Mouse (Mus musculus) ovary, postnatal 10 days (tissue): ENCODE measurements around the gene 1700034J05Rik.

Source experiments
- DNase-seq: peaks from one replicate; pipeline ENCODE4 v3.0.0; 2022; ENCODE audit warnings: low spot score

Gene 1700034J05Rik

DNA sequence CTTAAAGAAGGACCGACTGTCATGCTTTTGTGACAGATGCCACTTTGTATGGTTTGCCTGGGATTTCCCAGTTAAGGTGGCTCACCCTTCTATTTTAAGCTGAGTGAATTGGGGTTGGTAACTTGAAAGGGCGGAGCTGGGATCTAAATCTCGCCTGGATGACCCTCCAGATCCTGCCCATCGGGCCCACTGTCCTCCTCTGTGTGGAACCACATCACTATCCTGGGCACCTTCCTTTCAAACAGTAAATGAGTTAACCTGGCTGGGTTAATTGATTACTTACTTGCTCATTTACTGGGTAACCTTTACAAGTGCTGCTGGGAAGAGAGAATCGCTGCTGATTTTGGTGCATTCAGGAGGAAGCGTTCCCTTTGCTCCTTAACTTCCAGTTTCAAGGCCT, 35.9 kb downstream of the 1700034J05Rik start:
- DNase-seq = no peak

DNA sequence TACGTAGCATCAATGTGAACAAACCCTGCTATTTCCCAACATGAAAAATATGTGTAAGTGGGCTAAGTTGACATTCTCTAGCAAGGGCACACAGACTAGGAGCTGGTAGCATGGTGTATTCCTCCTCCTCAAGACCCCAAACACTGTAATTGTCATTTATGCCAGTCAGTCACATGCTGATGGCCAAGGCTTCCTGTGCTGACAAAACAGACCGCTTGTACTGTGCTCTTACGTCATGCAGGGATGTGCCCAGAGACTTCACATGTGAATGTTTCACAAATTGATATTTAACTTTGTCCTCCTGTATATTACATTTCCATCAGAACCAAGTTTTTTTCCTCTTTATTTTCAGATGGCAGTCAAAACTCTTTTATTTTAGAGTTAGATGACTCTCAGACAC, 36.8 kb downstream of the 1700034J05Rik start:
- no peak for DNase-seq

- DNase-seq = no peak
These were observed 38.4 kb downstream of the 1700034J05Rik start for GRCm38 (mm10) chr6:146915808-146916207.

DNA sequence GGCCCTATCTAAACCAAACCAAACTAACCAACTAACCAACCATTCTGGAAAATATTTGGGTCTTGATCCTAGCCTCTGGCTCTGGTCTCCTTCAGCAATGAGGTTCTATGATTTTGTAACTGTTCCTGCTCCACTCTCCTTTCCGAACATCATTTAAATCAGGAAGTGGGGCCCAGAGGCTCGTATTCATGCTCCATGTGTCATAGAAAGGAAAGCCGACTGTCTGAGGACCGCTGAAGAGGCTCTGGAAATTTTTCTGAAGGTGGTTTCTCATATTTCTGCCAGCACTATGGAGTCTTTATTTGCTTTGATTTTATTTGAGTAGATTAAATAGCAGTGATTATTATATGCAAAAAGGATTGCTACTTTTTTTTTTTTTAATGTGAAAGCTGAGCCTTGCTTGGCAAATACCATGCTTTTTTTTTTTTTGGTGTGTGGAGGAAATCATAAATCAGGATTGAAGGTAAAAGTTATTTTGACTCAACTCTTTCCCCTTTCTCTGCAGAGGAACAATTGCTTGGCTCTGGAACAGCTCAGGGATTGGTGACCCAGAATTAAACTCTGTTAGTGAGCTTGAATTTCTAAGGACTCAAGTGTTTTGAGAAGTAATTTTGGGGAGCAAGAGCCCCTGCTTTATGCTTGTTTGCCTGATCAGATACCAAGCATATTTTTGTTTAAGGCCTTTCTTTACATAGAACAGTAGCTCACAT, 40.6 kb downstream of the 1700034J05Rik start:
- DNase-seq = no peak

DNA sequence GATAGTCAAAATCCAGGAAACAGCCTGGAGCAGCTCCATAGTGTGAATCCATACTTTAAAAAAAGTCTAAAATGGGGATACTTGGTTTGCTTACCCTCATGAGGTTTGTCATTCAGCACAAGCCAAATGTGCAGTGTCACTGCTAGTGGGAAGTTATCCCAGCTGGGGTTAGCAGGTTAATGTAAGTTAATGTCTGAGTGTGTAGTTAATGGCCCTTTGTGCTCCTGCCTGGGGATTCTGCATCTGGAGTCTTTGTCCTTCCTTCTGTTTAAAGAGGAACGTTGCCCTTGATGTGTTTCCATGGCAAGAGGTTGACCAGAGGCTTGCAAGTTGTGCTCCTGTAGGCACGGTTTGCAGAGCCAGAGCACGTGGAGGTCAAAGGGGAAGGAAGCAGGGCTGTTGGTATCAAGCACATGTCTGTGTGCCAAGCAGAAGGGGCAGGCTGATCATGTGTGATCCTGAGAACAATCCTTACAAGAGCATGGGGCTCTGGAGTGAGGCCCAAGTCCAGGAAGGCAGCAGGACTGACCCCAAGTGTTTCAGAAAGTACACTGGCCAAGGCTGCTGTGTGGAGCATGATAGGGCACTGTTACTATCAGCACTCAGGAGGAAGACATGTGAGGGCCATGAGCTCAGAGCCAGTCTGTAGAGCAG, 41.3 kb downstream of the 1700034J05Rik start:
- DNase-seq = no peak

GRCm38 (mm10) chr6:146910801-146911200, 43.4 kb downstream of the 1700034J05Rik start:
- DNase-seq = no peak

DNA sequence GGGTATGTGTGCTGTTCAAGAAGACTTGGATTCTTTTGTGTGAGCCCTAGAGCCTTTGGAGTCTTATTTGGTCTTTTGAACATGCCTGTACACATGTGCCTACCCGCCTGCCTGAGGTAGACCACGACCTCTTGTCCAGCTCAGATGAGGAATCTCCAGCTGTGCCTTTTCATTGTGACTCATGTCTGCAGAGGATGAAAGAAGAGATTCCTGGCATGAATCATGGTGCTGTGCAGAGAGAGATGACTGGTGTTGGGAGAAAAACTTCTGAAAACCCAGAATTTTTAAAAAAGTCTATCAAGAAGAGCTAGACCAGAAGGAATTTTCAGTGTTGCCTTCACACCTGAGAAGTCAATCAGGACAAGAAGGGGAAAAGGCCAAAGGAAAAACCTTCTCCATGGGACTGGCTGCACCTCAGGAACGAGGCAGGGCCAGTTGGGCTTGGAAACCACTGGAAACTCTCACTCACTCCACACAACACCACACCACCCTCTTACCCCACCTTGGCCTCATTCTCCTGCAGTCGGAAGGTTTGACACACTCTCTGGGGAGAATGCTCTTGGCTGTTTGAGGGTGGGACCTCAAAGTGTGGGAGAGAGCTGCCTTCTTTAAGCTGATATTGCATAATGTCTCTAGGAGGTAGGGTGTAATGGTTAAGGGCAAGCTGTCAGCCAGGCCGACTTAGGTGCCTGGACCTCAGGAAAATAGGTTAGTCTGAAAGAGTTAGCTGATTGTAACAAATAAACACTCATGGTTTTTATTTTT, 44.3 kb downstream of the 1700034J05Rik start:
- DNase-seq = no peak

GRCm38 (mm10) chr6:146908801-146909200, 45.4 kb downstream of the 1700034J05Rik start:
- DNase-seq = no peak

GRCm38 (mm10) chr6:146907795-146908190, 46.4 kb downstream of the 1700034J05Rik start:
- DNase-seq = no peak

- no peak for DNase-seq
These were observed 47.0 kb downstream of the 1700034J05Rik start for GRCm38 (mm10) chr6:146907061-146907794.

- no peak for DNase-seq
These were observed 48.0 kb downstream of the 1700034J05Rik start for GRCm38 (mm10) chr6:146906000-146906786.

GRCm38 (mm10) chr6:146904707-146905106, 49.5 kb downstream of the 1700034J05Rik start:
- DNase-seq = no peak

- DNase-seq = no peak
These were observed 50.6 kb downstream of the 1700034J05Rik start for GRCm38 (mm10) chr6:146903632-146904031.

- DNase-seq = no peak
These were observed 52.3 kb downstream of the 1700034J05Rik start for GRCm38 (mm10) chr6:146901929-146902328.
